Mouse (Mus musculus): Measurements from ENCODE around the gene Nexn.
"Not testable (repeated sequence)": the region's sequence is repeated elsewhere in the genome, so short reads cannot be mapped to it uniquely, and the experiment has no call there.

The Nexn gene

GRCm38 (mm10) chr3:152266036-152266421 is at the start of gene Nexn:
Nexn (minus strand) TSS chr3:152266350.
- DNase-seq (ENCODE audit: extremely low spot score, low spot score) = no peak

GRCm38 (mm10) chr3:152315613-152316012 is 49.5 kb upstream of the Nexn start:
- DNase-seq (ENCODE audit: extremely low spot score, low spot score) = peak; percentile 70

GRCm38 (mm10) chr3:152314666-152315065 is 48.5 kb upstream of the Nexn start:
- not testable (repeated sequence) for DNase-seq (ENCODE audit: extremely low spot score, low spot score)

GRCm38 (mm10) chr3:152309250-152309645 is 43.1 kb upstream of the Nexn start:
- DNase-seq (ENCODE audit: extremely low spot score, low spot score) = no peak

- no peak for DNase-seq (ENCODE audit: extremely low spot score, low spot score)
Observed at GRCm38 (mm10) chr3:152308485-152309249, 42.5 kb upstream of the Nexn start.

GRCm38 (mm10) chr3:152305971-152306370 is 39.8 kb upstream of the Nexn start:
- DNase-seq (ENCODE audit: extremely low spot score, low spot score) = no peak

GRCm38 (mm10) chr3:152305080-152305479 is 38.9 kb upstream of the Nexn start:
- no peak for DNase-seq (ENCODE audit: extremely low spot score, low spot score)

- DNase-seq (ENCODE audit: extremely low spot score, low spot score) = no peak
Observed at GRCm38 (mm10) chr3:152304093-152304815, 38.1 kb upstream of the Nexn start.

GRCm38 (mm10) chr3:152302991-152303390 is 36.8 kb upstream of the Nexn start:
- DNase-seq (ENCODE audit: extremely low spot score, low spot score) = no peak

- no peak for DNase-seq (ENCODE audit: extremely low spot score, low spot score)
Observed at GRCm38 (mm10) chr3:152300376-152301337, 34.5 kb upstream of the Nexn start.

- no peak for DNase-seq (ENCODE audit: extremely low spot score, low spot score)
Observed at GRCm38 (mm10) chr3:152295896-152296295, 29.7 kb upstream of the Nexn start.

- DNase-seq (ENCODE audit: extremely low spot score, low spot score) = no peak
Observed at GRCm38 (mm10) chr3:152294400-152294799, 28.2 kb upstream of the Nexn start.

GRCm38 (mm10) chr3:152293530-152294181 is 27.5 kb upstream of the Nexn start:
- DNase-seq (ENCODE audit: extremely low spot score, low spot score) = no peak

GRCm38 (mm10) chr3:152291895-152292294 is 25.7 kb upstream of the Nexn start:
- DNase-seq (ENCODE audit: extremely low spot score, low spot score) = no peak

- no peak for DNase-seq (ENCODE audit: extremely low spot score, low spot score)
Observed at GRCm38 (mm10) chr3:152290175-152290798, 24.1 kb upstream of the Nexn start.

- no peak for DNase-seq (ENCODE audit: extremely low spot score, low spot score)
Observed at GRCm38 (mm10) chr3:152288740-152289139, 22.6 kb upstream of the Nexn start.

- no peak for DNase-seq (ENCODE audit: extremely low spot score, low spot score)
Observed at GRCm38 (mm10) chr3:152288276-152288675, 22.1 kb upstream of the Nexn start.

- DNase-seq (ENCODE audit: extremely low spot score, low spot score) = no peak
Observed at GRCm38 (mm10) chr3:152287810-152288209, 21.7 kb upstream of the Nexn start.

GRCm38 (mm10) chr3:152284759-152285158 is 18.6 kb upstream of the Nexn start:
- no peak for DNase-seq (ENCODE audit: extremely low spot score, low spot score)

GRCm38 (mm10) chr3:152284306-152284705 is 18.2 kb upstream of the Nexn start:
- DNase-seq (ENCODE audit: extremely low spot score, low spot score) = no peak

- no peak for DNase-seq (ENCODE audit: extremely low spot score, low spot score)
Observed at GRCm38 (mm10) chr3:152282126-152282525, 16.0 kb upstream of the Nexn start.
